Mouse (Mus musculus): ENCODE data around the gene Sbf2.

The Sbf2 gene

GRCm38 (mm10) chr7:110306281-110306680, 308.4 kb downstream of the Sbf2 start:
- DNase-seq (ENCODE audit: low spot score), result no peak

DNA sequence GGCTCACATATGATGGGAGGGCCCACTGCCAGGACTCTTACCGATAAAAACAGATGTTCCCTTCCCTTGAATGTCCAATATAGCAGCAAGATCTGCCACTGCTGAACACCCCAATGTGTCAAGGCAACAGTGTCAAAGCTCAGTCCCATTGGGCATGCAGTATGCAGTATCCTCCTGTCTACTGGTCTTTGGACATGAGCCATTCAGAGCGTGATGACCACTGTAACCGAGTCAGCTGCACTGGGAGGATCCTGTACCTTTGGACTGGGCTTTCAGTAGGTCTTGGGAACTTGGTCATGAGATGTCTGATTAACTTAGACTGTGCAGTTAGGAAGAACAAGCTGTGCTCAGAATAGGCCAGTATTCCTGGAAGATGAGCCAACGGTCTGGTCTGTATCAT, 309.2 kb downstream of the Sbf2 start:
- DNase-seq (ENCODE audit: low spot score), result no peak

- no peak for DNase-seq (ENCODE audit: low spot score)
Measured at GRCm38 (mm10) chr7:110302886-110303285, 311.8 kb downstream of the Sbf2 start.

DNA sequence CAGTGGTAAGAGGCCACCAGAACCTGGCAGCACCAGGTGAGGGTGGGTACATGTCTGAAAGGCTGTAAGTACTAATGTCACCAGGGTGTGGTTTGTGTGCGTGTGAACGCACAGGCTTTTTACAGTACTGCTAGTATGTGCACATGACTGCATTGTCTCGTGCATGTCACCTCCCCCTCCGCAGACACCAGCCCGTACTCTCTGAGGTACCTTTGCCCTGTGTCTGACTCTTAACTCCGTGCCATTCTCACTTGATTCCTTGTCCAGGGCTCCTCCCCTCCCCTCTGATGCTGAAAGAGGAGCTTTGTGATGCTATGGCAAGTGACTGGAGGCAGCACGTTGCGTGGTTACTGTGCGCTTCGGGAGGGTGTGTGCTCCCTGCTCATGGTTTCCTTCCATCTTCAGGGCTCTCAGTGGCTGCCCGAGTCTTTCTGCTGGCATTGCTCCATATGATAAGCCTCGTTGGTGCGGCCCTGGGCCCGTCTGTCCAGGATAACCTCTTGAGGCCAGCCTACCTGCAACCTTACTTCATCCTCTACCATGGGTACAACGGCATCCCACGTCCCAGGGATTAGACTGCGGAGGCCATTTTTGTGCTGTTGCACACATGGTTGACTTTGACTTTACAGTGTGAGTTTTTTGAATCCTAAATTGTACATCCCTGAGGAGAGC, 315.8 kb downstream of the Sbf2 start:
- no peak for DNase-seq (ENCODE audit: low spot score)

DNA sequence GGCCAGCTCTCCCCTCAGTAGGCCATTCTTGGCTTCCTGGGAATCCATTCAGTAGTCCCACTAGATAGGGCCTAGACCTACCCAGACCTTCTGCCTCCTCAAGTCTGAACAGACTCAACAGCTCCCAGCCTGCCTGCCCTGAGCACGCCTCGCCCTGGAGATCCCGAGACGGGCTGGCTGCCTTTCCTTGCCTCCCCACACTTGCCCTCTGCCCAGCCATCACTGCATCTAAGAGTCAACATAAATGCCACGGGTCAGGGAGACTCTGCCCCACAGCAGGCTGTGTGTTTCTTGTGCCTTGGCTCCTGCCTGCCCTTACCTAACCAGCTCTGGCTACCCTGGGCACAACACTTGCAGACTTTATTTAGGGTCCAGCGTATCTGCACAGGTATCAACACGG, 316.6 kb downstream of the Sbf2 start:
- no peak for DNase-seq (ENCODE audit: low spot score)

DNA sequence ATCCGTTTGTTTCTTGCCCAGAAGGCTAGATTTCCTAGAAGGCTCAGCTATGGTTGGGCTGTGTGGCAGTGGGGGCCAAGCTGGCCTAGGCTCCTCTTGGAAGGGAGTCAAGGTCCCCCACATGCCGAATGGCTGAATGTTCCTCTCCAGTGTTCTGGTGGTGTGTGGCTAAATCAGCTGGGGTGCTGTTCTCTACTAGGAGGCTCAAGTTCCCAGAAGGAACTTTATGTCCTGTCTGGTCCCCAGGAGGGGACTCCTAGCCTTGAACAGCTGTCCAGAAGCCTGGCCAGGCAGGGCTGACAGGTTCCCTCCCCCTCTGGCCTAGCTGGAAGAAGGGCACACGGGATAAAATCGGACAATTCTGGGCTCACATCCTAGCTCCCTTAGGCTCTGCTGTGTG, 317.1 kb downstream of the Sbf2 start:
- no peak for DNase-seq (ENCODE audit: low spot score)

- no peak for DNase-seq (ENCODE audit: low spot score)
Measured at GRCm38 (mm10) chr7:110296889-110297603, 317.7 kb downstream of the Sbf2 start.

GRCm38 (mm10) chr7:110289647-110290046, 325.1 kb downstream of the Sbf2 start:
- no peak for DNase-seq (ENCODE audit: low spot score)

DNA sequence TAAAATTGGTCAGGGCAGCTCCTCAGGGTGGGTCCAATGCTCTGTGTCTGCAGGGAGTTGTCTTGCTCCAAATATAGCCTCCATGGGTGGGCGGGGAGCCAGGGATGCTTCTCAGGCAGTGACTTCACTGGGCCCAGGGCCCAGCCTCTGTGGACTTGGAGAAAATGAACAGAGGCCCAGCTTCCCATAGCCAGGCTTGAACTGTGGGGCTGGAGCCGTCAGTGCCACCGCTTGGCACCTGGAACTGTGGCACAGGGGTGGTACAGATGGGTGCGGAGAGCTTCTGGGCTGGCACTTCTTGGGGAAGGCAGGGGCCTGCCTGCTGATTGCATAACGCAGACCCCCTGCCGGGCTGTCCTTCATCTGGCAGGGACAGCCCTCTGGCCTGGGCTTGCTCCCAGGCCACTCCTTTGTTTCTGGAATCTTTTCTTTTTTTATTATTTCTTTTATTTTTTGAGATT, 326.0 kb downstream of the Sbf2 start:
- DNase-seq (ENCODE audit: low spot score), result no peak

GRCm38 (mm10) chr7:110288191-110288604, 326.5 kb downstream of the Sbf2 start:
- no peak for DNase-seq (ENCODE audit: low spot score)

- no peak for DNase-seq (ENCODE audit: low spot score)
Measured at GRCm38 (mm10) chr7:110287476-110288071, 327.1 kb downstream of the Sbf2 start.

DNA sequence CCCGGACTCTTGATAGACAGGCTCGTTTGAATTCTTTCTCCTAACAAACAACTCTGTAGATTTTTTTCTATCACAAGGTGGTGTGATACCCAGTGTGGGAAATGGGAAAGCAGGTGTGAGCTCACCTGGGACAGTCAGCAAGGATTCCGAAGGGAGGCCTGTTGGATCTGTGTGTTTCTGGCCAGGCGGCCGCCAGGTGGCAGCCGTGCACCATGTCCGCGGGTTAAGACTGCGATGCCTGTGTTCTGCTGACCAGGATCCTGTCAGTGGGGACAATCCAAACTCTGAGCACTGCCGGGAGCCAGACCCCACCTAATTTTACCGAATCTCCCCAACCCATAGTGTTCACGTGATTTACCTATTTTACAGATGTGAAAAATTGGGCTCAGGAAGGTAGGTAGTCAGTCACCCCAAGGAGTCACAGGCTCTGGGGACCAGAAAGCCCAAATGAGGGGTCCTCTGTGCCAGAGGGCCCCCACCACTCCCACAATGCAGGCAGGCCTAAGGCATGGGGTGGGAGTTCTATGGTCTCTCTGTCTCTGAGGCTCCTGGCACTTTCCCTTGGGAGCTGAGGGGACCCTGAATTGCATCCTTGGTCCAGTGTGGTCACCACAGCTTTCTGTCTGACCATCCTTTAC, 327.8 kb downstream of the Sbf2 start:
- DNase-seq (ENCODE audit: low spot score), result peak; percentile 41

DNA sequence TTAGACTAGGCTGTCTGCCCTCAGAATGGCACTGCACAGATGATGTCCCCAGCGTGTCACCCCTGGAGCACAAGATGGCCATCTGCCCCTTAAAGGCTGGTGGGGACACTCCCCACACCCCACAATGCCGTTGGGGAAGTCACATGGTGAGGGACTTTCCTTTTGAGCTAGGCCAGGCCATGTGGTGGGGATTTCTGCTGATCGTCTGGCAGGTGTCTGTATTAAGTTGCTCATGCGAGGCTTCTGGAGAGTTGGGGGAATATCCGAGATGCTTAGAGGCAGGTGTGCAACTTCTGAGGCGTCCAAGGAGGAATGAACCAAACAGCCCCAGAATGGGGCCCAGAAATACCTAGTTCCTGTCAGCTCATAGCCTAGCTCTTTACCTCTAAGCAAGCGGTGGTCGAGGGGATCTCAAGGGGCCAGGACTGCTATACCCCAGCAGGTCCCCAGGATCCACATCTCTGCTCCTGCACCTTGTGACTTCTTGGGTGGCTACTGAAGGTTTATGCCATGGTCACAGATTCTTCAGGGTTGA, 328.5 kb downstream of the Sbf2 start:
- no peak for DNase-seq (ENCODE audit: low spot score)

DNA sequence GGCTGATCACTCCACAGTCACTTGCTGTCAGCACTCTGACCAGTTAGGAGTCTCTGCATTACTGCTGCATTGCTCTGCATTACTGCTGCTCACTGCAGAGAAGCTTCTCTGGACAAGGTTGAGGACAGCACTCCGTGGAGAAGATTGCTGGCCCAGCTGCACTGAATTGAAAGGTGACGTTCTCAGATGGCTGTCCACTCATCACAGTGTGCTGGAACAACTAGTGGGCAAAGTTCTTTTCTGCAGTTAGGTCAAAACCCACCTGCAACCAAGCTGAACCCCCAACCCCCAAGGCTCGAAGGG, 328.9 kb downstream of the Sbf2 start:
- DNase-seq (ENCODE audit: low spot score), result no peak

- no peak for DNase-seq (ENCODE audit: low spot score)
Measured at GRCm38 (mm10) chr7:110285076-110285848, 329.5 kb downstream of the Sbf2 start.

DNA sequence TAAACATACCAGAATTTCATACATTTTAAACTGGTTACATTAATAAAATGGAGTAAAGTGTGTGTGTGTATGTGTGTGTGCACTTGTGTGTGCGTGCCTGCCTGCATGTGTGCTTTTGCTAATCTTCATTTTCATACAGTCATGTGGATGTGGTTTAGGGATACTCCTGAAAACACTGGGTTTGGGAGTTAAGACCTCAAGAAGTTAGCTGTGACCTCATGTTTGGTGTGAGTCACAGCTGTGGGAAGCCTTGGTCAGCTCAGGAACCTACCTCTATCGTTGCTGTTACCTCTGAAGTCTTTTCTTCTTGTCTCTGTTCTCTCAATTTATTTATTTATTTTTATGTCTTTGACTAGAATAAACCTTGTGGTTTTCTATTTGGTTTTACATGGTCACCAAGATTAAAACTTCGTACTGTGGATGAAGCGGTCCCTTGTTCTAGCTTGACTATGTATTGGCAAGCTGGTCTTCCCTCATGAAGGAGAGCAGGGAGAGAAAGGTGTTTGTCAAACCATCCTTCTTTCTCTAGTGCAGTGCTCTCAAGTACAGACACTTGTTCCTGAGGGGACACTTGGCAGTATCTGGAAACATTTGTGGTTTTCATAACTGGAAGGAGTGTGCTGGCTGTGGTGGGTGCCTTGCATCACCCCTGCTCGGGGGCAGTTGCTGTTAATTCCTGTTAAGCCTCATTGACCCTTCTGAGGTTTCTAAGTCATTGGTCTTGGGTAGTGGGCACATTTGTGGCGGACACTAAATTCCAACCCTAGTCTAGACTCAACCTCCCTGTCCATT, 331.0 kb downstream of the Sbf2 start:
- no peak for DNase-seq (ENCODE audit: low spot score)

DNA sequence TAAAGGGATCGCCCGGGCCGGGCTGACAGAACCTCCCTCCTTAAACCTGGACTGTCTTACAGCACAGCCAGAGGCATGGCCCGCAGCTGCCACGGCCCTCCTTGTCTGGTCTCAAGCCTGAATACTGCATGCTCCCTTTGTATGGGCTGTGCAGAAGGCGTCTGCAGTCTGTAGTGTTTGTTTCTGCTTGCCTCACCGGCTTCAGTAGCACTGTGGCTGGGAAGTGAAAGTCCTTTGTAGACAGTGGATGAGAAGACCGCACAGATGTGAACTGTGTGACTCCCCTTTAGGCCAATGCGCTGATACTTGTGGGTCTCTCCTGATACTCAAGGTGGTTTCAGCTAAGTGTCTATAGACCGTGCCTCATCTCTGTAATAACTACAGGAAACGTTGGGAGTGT, 331.9 kb downstream of the Sbf2 start:
- no peak for DNase-seq (ENCODE audit: low spot score)

- no peak for DNase-seq (ENCODE audit: low spot score)
Measured at GRCm38 (mm10) chr7:110281435-110282256, 333.1 kb downstream of the Sbf2 start.

DNA sequence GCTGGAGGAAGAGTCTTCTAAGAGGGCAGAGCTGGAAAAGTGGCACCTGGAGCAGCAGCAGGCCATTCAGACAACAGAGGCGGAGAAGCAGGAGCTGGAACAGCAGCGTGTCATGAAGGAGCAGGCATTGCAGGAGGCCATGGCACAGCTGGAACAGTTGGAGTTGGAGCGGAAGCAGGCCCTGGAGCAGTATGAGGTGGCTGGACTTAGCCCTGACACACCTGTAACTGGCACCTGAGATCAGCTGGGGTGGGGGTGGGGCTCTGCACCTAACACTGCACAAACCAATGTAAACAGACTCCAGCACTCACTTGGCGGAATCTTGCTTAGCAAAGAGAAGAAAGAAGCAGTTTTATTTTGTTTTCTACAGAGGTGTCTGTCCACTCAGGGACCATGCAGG, 335.5 kb downstream of the Sbf2 start:
- no peak for DNase-seq (ENCODE audit: low spot score)

- DNase-seq (ENCODE audit: low spot score), result no peak
Measured at GRCm38 (mm10) chr7:110277734-110278245, 336.9 kb downstream of the Sbf2 start.

Data from c-Kit-positive CD71-positive TER-119-positive erythroid progenitor cells, embryonic 14.5 days (primary cell).